Mouse (Mus musculus): ENCODE measurements at regions not wholly inside any gene's neighbourhood (a gene's known extent, or its start where the extent isn't known, plus 50 kb on each side); places are given as distances from the start of the nearest gene placed in this dataset.

DNA sequence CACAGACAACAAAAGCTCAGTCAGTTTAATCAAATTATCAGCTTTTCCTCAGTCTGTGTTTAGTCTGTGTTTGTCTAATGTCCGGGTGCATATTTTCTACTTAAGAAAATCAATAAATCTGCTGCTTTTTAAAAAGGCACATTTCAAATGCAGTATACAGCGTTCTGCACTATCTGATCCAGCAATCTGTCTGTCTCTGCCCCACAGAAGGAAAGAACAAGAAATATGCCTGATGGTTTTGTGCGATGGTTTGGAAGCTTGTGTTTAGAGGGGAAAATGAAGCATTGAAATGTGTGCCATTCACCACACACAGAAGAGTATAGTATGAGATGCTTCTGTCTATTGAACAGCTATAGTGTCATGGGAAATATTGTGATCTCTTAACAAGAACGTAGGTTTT, 601.7 kb upstream of the Mef2c start:
- Histone ChIP-seq H3K27ac (ENCODE audit: control insufficient read depth, insufficient read depth, low read length) (no peak overlapping the region), H3K36me3 (ENCODE audit: control insufficient read depth, insufficient read depth, low read length) (no peaks in the 10 kb centered on the region), H3K4me1 (replicated peaks; ENCODE audit: control insufficient read depth, insufficient read depth, low read length) (no peaks in the 10 kb centered on the region), H3K27me3 (ENCODE audit: control insufficient read depth, insufficient read depth, low read length) (no peaks in the 10 kb centered on the region), H3K4me3 (ENCODE audit: control insufficient read depth, insufficient read depth, low read length) (no peak overlapping the region)
- 92% methylated on average over 4 of the region's 4 CpGs for WGBS
- DNase-seq = no peak
- TF ChIP-seq POLR2A (IDR thresholded peaks at IDR 0.05; ENCODE audit: control insufficient read depth, extremely low read depth, insufficient read depth, low read length, poor library complexity) (no peak), CTCF (IDR thresholded peaks at IDR 0.05; ENCODE audit: borderline replicate concordance, control insufficient read depth, extremely low read depth, insufficient read depth, low read length, poor library complexity) (no peak)

DNA sequence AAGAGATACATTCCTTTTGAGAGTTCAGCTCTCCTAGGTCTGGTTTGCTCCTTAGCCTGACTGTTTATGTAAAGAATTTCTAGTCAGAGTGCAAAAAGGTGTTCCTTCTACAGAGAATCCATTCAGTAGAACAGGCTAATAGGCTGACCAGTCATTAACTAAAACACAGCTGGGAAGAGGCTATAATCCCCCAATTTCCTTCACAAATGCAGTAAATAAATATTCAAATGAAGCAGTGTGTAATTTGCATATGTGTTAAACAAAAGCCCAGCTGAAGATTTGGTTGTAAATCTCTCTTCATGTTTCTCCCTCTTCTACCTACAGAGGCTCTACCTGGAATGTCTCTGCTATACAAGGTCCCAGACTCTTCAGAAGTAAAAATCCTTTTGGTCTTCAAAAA, 600.2 kb upstream of the Mef2c start:
- no peak for DNase-seq
- H3K27ac ChIP-seq (ENCODE audit: control insufficient read depth, insufficient read depth, low read length) = no peak overlapping the region
- no peaks in the 10 kb centered on the region for H3K36me3 ChIP-seq (ENCODE audit: control insufficient read depth, insufficient read depth, low read length)
- no peak overlapping the region for H3K4me3 ChIP-seq (ENCODE audit: control insufficient read depth, insufficient read depth, low read length)
- no peaks in the 10 kb centered on the region for H3K4me1 ChIP-seq (replicated peaks; ENCODE audit: control insufficient read depth, insufficient read depth, low read length)
- no peak for TF ChIP-seq CTCF (IDR thresholded peaks at IDR 0.05; ENCODE audit: borderline replicate concordance, control insufficient read depth, extremely low read depth, insufficient read depth, low read length, poor library complexity)
- no peak for TF ChIP-seq POLR2A (IDR thresholded peaks at IDR 0.05; ENCODE audit: control insufficient read depth, extremely low read depth, insufficient read depth, low read length, poor library complexity)
- H3K27me3 ChIP-seq (ENCODE audit: control insufficient read depth, insufficient read depth, low read length) = no peaks in the 10 kb centered on the region

DNA sequence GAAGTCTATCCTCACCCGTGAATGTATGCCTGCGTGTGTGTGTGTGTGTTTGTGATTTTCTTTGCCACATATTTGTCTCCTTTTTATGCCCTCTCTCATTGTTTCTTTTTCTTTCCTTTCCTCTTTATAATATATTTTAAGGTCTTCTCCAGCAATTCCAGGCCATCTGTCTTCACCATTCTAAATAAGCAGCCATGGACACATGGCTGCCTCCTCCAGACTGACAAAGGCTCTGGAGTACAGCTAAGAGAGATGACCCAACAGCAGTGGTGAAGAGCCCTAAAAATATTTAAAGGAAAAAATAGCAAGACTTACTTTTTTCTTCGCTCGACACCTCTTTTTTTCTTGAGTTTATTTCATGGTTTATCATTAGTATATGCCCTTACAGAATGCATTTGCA, 596.1 kb upstream of the Mef2c start:
- H3K4me1 ChIP-seq (replicated peaks; ENCODE audit: control insufficient read depth, insufficient read depth, low read length) = no peaks in the 10 kb centered on the region
- H3K4me3 ChIP-seq (ENCODE audit: control insufficient read depth, insufficient read depth, low read length) = no peak overlapping the region
- no peak for DNase-seq
- whole genome bisulfite sequencing = 98% methylated on average over 4 of the region's 4 CpGs
- H3K27me3 ChIP-seq (ENCODE audit: control insufficient read depth, insufficient read depth, low read length) = no peaks in the 10 kb centered on the region
- no peak overlapping the region for H3K27ac ChIP-seq (ENCODE audit: control insufficient read depth, insufficient read depth, low read length)
- no peaks in the 10 kb centered on the region for H3K36me3 ChIP-seq (ENCODE audit: control insufficient read depth, insufficient read depth, low read length)
- TF ChIP-seq CTCF (IDR thresholded peaks at IDR 0.05; ENCODE audit: borderline replicate concordance, control insufficient read depth, extremely low read depth, insufficient read depth, low read length, poor library complexity) = no peak
- no peak for TF ChIP-seq POLR2A (IDR thresholded peaks at IDR 0.05; ENCODE audit: control insufficient read depth, extremely low read depth, insufficient read depth, low read length, poor library complexity)

DNA sequence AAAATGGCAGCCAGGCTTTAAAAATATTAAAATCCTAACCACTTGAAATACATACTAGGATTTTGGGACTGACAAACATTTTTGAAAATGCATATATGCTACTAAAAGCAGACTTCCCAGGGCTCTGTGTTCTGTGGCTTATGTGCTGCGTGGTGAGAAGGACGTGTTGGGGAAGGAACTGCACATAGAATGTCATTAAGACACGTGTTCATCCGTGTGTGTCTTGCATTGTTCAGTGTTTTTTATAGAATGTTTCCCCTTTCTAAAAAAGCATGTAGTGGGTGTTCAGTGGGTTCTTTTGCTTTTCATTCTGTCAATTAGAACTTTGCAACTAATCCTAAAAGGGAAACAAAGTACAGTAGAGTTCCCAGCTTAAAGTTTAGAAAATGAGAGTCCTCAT, 594.7 kb upstream of the Mef2c start:
- 85% methylated on average over 4 of the region's 4 CpGs for WGBS

DNA sequence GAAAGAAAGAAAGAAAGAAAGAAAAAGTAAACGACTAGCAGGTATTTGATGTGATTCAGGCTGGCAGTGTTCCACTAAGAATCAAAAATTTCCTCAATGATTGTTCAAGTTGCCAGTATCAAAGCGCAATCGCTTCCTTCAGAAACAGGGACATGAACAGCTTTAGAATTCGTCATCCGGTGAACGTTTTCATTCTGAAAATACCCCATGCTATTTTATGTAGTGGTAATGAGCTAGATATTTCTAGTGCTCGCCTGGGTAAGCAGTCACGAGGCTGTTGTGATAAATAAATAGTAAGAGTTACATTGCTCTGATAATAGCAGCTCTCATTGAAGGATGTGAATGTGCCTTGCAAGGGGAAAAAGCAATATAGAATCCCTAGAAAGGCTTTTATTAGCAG, 591.0 kb upstream of the Mef2c start:
- Histone ChIP-seq H3K27ac (ENCODE audit: control insufficient read depth, insufficient read depth, low read length) (no peak overlapping the region), H3K4me1 (replicated peaks; ENCODE audit: control insufficient read depth, insufficient read depth, low read length) (no peaks in the 10 kb centered on the region), H3K4me3 (ENCODE audit: control insufficient read depth, insufficient read depth, low read length) (no peak overlapping the region), H3K36me3 (ENCODE audit: control insufficient read depth, insufficient read depth, low read length) (no peaks in the 10 kb centered on the region), H3K27me3 (ENCODE audit: control insufficient read depth, insufficient read depth, low read length) (no peaks in the 10 kb centered on the region)
- TF ChIP-seq POLR2A (IDR thresholded peaks at IDR 0.05; ENCODE audit: control insufficient read depth, extremely low read depth, insufficient read depth, low read length, poor library complexity) = no peak
- no peak for TF ChIP-seq CTCF (IDR thresholded peaks at IDR 0.05; ENCODE audit: borderline replicate concordance, control insufficient read depth, extremely low read depth, insufficient read depth, low read length, poor library complexity)
- DNase-seq = no peak
- WGBS = 97% methylated on average over 8 of the region's 8 CpGs

More for the DNA sequence above, 594.7 kb upstream of the Mef2c start:
- no peaks in the 10 kb centered on the region for H3K27me3 ChIP-seq (ENCODE audit: control insufficient read depth, insufficient read depth, low read length)
- no peak overlapping the region for H3K27ac ChIP-seq (ENCODE audit: control insufficient read depth, insufficient read depth, low read length)
- no peak for DNase-seq
- no peak for TF ChIP-seq CTCF (IDR thresholded peaks at IDR 0.05; ENCODE audit: borderline replicate concordance, control insufficient read depth, extremely low read depth, insufficient read depth, low read length, poor library complexity)
- no peak for TF ChIP-seq POLR2A (IDR thresholded peaks at IDR 0.05; ENCODE audit: control insufficient read depth, extremely low read depth, insufficient read depth, low read length, poor library complexity)
- no peaks in the 10 kb centered on the region for H3K4me1 ChIP-seq (replicated peaks; ENCODE audit: control insufficient read depth, insufficient read depth, low read length)
- H3K36me3 ChIP-seq (ENCODE audit: control insufficient read depth, insufficient read depth, low read length) = no peaks in the 10 kb centered on the region
- no peak overlapping the region for H3K4me3 ChIP-seq (ENCODE audit: control insufficient read depth, insufficient read depth, low read length)

DNA sequence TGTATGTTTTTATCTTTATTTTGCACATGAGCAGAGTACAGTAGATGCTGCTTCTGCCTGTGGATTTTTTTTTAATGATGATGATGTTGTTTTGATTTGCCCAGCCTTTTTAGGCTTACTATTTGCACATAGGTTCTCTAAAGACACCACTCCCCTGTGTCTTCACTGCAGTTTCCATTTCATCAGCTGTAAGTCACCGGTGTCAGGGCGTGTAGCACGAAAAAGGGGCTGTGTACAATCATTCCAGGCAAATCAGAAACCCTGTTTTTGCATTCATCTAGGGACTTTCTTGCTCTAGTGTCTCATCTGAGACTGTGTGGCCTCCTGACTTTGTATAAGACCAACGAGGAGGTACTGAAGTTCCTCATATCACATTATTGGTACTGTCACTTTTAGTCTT, 588.6 kb upstream of the Mef2c start:
- Histone ChIP-seq H3K27me3 (ENCODE audit: control insufficient read depth, insufficient read depth, low read length) (no peaks in the 10 kb centered on the region), H3K27ac (ENCODE audit: control insufficient read depth, insufficient read depth, low read length) (no peak overlapping the region), H3K4me1 (replicated peaks; ENCODE audit: control insufficient read depth, insufficient read depth, low read length) (no peaks in the 10 kb centered on the region), H3K4me3 (ENCODE audit: control insufficient read depth, insufficient read depth, low read length) (no peak overlapping the region), H3K36me3 (ENCODE audit: control insufficient read depth, insufficient read depth, low read length) (no peaks in the 10 kb centered on the region)
- no peak for TF ChIP-seq POLR2A (IDR thresholded peaks at IDR 0.05; ENCODE audit: control insufficient read depth, extremely low read depth, insufficient read depth, low read length, poor library complexity)
- no peak for TF ChIP-seq CTCF (IDR thresholded peaks at IDR 0.05; ENCODE audit: borderline replicate concordance, control insufficient read depth, extremely low read depth, insufficient read depth, low read length, poor library complexity)
- DNase-seq = no peak
- 97% methylated on average over 4 of the region's 4 CpGs for WGBS

DNA sequence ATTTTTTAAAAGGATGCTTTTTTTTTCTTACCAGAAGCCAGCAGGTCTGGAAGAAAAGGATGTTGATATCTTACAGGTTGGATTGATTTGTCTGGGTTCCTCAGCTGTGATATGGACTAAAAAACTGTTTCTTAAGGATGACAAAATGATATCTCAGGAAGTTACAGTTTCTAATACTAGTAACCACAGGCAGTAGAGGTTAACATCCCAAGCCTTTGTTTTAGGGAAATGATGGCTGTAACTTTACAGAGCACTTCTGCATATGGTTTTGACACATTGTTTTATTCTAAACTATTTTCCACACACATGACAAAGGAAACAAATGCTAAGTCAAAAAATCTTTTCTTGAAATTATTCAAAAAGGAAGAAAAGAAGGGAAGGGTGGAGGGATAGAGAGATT, 573.8 kb upstream of the Mef2c start:
- Histone ChIP-seq H3K4me3 (ENCODE audit: control insufficient read depth, insufficient read depth, low read length) (no peak overlapping the region), H3K36me3 (ENCODE audit: control insufficient read depth, insufficient read depth, low read length) (no peaks in the 10 kb centered on the region), H3K27me3 (ENCODE audit: control insufficient read depth, insufficient read depth, low read length) (no peaks in the 10 kb centered on the region), H3K27ac (ENCODE audit: control insufficient read depth, insufficient read depth, low read length) (no peak overlapping the region), H3K4me1 (replicated peaks; ENCODE audit: control insufficient read depth, insufficient read depth, low read length) (no peaks in the 10 kb centered on the region)
- TF ChIP-seq CTCF (IDR thresholded peaks at IDR 0.05; ENCODE audit: borderline replicate concordance, control insufficient read depth, extremely low read depth, insufficient read depth, low read length, poor library complexity) (no peak), POLR2A (IDR thresholded peaks at IDR 0.05; ENCODE audit: control insufficient read depth, extremely low read depth, insufficient read depth, low read length, poor library complexity) (no peak)
- DNase-seq = no peak

Measured in thymus, adult 2 months (tissue).